Mouse (Mus musculus): Measurements from ENCODE around the gene Tdrd3.

The Tdrd3 gene

DNA sequence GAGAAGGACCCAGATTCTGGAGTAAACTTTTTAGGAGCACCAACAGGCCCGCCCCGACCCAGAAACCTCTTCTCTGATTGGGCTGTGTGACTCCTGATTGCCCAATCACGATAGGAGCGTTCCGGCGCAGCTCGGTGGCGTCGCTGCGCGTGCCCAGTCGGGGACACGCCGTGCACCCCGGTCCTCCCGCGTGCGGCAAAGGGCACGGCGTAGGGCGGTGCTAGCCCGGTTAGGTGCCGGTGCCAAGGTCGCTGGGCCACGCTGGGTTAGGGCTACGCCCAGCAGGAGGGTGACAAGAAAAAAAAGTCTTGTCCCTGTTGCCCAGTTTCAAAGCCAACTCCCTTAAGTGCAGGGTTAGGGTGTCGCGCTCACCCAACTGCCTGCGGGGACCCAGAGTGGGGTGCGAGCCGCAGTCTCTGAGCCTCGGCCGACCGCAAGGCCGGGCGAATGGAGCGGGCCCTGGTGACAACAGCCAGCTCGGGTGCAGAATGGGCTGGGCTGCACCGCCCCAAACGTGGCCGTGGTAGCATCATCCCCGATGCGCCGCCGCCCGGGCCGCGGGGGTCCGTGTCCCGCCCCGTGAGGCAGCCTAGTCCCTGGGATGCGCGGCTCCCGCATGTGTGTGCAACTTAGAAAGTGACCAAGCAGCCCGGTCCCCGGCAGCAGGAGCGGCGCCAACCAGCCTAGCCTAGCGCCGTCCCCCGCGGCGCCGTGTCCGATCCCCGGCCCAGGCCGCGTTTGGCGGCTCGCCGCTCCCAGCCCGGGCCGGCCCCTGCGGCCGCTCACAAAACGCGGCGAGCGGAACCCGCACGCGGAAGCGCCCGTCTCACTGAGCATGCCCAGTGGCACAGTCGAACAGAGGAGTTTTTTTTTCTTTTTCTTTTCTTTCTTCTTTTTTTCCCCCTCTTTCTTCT, at the start of gene Tdrd3:
Tdrd3 (plus strand) TSS at position 832 of the 914 bp plus-strand sequence.
- peak; percentile 75 for DNase-seq (ENCODE audit: low read depth, low spot score)

DNA sequence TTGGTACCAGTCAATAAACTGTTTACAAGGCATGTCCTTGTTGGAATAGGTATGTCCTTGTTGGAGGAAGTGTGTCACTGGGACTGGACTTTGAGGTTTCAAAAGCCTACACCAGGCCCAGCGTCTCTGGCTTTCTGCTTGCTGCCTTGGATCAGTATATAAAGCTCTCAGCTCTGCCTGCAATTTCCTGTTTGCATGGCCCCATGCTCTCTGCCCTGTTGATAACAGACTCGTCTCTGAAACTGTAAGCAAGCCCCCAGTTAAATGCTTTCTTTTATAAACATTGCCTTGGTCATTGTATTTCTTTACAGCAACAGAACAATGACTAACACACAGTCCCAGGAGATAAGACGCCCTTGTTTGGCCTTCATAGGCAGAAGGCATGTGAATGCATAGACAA, 49.3 kb upstream of the Tdrd3 start:
- no peak for DNase-seq (ENCODE audit: low read depth, low spot score)

DNA sequence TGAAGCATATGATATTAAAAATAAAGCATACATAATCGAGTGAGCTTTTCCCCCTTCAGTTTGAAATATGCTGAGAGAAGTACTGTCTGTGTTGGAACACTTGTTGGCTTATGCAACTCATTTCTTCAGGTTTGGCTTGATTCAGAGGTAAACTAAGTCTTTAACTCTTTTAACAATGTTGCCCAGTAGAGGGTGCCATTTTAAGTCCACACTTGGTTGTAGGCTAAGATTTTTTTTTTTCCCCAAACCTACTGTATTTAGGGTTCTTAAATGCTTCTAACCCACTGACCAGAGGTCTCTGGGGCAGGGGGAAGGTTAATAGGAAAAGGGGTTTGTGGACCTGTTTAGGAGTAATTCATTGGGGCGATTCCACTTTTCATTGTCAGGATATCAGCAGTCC, 33.4 kb upstream of the Tdrd3 start:
- no peak for DNase-seq (ENCODE audit: low read depth, low spot score)

DNA sequence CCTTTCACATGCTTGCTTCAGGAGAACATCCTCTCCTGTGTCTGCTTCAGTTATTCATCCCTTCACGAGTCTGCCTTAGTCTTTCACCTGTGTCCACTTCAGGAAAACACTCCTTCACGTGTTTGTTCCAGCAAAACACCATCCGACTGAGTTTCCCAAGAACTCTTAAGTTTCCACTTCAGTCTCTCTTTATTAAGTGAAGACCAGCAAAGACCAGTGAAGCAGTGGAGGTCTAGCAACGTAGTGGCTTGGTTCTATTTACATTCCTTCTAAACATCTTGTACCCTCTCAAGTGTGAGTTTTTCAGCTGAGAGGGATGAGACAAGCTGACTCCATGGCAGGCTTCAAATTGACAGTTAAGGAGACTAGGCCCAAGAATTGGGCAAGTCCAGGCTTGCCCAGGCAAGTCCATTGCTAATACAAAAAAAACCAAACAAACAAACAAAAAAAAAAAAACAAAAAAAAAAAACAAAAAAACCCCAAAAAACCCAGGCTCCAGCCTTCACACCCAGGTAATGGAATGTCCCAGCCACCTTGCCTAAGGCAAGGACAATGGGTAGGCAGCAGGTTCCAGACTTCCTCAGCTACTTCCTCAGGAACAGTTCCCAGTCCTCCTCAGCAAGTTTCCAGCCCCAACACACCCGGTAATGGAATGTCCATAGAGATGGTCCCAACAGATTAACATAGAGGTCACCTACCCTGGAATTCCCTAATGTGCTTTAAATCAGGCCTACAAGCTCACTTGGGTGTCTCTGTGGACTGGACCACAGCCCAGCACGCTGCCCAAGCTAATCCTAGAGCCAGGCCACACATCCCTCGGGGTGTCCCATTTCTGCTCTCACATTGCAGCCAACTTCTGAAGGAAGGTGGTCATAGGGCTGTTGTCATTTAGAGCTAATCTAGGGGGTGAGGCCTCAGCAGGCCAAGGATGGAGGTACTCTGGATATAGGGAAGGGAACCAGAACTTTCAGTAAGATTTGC, 31.9 kb upstream of the Tdrd3 start:
- DNase-seq (ENCODE audit: low read depth, low spot score): no peak

DNA sequence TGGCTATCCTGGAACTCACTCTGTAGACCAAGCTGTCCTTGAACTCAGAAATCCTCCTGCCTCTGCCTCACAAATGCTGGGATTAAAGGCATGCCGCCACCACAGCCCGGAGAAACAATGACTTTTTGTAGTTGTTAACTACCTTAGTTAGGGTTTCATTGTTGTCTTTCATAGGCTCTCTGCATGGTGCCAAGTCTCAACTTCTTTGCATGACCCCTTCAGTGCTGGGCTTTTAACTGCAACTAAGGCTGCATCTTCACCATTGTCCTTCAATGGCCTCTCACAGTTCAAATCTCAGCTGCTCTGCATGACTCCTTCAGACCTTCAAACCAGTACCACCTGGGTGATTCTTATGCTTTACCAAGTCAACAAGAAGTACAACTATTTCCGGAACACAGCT, 23.3 kb upstream of the Tdrd3 start:
- peak; percentile 26 for DNase-seq (ENCODE audit: low read depth, low spot score)

DNA sequence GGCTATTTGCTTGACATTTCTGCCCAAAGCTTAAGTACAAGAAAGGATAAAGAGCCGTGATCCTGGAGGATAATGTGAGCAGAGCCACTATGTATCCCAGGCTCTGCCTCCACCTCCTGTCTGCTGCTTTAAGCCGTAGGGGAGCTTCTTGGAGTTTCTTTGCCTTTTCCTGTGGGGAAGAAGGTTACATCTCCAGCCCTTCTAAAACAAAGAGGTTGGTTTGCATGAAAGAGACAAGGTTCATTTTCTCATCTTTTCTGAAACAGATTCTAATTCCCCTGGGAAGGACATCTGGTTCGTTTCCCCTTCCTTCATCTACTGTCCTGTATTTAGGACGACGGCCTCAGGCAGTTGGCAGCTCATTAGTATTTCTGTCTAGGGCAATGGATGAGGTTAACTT, 19.8 kb upstream of the Tdrd3 start:
- DNase-seq (ENCODE audit: low read depth, low spot score): no peak

DNA sequence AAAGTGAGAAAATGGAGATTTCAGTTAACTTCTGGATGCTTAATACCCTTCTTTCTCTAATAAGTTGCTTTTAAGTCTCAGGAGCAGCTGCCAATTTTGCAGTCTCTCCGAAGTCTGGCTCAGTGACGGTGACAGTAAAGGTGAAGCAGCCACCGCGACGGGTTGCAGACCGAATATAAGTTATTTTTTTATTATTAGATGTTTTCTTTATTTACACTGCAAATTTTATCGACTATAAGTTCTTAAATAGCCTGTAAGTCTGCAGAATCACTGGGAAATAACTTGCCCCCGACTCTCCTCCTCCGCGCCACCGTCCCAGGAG, 992 bp upstream of the Tdrd3 start:
- no peak for DNase-seq (ENCODE audit: low read depth, low spot score)

DNA sequence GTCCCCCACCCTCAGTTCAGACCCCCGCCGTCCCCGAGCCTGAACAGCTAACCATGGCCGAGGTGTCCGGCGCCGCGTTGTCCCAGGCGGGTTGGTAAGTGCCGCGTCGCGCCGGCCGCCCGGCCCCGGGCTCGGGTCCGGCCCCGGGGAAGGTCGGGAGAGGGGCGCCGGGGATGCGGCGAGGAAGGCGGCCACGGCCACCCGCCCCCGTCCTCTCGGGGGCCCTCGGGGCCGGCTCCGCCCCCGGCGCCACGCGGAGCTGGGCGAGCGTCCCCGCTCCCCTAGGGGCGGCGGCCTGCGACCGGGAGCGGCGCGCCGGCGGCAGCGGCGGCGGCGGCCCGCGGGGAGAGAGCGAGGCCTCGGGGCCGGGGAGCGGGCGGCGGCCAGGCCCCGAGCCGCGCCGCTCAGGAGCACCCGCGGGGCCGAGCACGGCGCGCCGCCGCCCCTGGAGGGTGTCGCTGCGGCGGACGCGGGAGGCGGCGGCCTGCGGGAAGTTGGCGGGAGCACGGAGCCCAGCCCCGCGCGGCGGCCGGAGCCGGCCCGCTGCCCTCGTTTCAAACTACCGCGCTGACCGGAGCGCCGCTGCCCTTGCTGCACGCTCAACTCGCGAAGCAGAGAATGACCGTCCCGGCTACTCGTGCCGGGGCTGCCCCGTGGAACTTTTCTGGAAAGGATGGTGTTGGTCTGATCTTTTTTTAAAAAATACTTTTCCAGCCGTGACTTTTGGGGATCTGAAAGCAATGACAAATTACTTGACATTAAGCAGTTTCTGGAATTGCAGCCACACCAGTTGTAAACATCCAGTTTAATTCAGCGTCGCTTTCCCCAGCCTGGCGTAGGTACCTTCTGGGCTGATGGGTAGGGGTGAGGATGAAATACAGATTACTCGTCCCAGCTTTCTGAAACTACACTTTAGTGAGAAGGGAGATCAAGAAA, 584 bp downstream of the Tdrd3 start:
- DNase-seq (ENCODE audit: low read depth, low spot score): no peak

DNA sequence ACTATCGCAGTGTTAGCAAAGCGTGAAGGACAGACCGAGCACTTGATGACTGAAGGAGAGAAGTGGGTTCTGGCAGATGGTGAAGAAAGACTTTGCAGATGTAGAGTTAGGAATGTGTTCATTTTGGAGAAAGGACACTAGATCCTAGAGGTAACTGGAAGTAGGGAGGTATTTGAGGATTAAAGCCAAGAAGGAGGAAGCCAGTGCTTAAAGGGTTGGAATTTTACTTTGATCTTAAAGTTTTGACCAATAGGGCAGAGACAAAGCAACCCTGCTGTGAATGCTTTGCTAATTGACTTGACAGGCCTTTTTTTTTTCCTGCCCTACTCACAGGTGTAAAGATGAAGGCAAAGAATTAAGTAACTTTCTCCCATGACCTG, 1.2 kb downstream of the Tdrd3 start:
- DNase-seq (ENCODE audit: low read depth, low spot score): no peak

DNA sequence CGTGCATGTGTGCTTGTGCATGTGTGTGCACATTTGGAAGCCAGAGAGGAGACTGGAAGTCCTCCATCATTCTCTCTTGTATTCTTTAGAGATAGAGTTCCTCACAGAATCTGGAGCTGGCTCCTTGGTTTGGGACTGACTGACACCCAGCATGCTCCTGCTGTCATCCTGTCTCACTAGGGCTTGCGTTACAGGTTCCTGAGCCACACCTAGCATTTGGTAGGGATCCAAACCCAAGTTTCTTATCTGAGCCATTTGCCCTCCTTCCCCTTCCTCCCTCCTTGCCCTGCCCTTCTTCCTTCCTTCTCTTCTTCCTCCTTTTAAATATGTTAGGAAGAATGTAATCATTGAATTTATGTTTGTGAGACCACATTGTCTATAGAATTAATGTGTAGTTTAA, 3.3 kb downstream of the Tdrd3 start:
- no peak for DNase-seq (ENCODE audit: low read depth, low spot score)

DNA sequence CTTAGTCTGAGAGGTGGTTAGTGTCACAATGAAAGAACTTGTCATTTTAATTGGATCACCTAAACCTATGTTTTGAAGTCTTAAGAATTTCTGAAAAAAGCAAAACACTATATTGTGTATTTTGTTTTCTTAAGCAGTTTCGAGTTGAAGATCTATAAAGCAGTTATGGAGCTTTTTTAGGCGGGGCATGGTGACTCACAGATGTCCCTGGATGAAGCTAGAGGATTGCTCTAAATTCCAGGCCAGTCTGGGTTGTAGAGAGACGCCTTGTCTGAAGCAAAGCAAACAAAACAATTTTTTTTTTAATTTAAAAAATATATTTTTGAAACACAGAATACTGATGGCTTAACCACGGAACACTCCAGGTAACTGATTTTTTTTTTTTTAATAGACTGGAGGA, 4.1 kb downstream of the Tdrd3 start:
- DNase-seq (ENCODE audit: low read depth, low spot score): no peak

DNA sequence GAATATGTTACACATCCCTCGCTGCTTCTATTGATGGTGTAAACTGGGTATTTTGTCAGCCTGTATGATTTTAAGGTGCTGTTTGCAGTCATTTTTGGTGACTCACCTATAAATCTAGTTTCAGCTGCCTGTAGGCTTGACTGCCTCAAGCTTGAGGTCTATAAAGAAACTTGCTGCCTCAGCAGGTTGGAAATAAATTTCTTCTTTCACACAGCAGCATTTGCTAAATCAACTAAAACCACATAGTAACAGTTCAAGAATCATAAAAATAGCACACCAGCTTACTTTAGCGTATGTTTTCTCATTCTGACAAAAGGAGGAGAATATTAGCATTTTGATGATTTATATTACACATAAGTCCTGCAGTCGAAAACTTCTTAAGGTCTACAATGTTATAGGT, 6.0 kb downstream of the Tdrd3 start:
- no peak for DNase-seq (ENCODE audit: low read depth, low spot score)

DNA sequence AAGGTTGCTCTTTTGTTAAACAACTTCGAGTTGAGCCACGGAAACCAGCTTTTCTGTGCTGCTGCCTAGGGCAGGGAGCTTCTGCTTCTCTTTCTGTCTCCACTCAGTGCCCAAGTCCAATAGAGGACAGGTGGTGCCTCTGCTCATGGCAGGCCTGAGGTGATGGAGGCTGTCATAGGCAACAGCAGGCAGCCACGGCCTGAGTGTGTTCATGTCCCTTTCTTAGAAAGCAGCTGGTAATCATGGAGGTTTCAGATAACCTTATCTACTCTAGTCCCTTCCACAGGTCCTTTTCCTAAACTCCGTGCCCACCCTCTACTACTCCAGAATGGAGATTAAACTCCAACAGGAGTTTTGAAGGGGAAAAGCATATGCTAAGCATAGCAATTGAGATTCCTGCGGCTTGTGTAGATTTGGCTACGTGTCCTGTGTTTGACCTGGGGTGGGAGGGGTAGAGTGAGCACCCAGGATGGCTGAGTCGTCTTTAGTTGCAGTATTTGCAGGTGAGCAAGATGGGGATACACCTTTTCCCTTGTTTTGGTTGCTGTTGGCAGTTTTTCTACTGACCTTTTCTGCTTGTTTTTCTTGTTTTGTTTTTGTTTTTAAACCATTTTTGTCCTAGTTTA, 10.0 kb downstream of the Tdrd3 start:
- DNase-seq (ENCODE audit: low read depth, low spot score): no peak

DNA sequence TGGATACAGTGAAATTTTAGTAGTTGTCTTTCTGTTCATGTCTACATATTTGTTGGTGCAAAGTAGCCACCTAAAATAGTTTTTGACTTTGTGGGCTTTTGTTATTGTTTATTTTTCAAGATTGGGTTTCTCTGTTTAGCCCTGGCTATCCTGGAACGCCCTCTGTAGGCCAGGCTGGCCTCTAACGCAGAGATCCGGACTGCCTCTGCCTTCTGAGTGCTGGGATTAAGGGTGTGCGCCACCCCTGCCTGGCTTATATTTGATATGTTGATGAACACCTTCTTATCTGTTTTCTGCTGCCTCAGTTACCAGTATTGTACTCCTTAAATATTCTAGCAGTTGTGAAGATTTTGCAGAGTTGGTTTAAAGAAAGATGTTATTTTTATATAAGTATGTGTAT, 10.6 kb downstream of the Tdrd3 start:
- DNase-seq (ENCODE audit: low read depth, low spot score): no peak

DNA sequence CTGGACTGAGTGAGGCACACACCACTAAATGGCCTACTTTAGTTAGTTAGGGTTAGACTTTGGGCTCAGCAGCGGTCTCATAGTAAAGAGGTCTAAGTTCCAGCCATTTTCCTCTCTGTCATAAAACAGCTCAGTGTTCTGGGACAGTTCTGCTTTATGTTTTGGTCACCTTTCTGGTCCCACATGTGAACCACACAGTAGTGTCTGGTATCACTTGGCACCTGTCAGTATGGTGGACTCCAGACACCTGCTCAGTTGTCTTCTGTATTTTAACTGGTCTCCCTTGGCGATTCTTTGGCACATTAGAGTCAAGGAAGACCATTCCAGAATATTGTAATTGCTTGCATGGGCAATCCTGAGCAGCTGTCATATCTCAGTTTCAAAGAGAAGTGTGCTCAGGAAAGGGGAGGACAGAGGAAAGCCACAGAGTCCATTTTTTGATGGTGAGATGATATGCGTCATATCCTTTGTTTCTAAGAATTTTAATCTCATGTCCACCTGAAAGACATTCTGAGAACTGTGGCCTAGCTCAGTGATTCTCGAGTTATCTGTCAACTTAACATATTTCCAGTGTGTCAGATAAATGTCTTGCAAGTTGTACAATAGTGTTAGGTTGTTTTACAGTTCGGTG, 11.3 kb downstream of the Tdrd3 start:
- no peak for DNase-seq (ENCODE audit: low read depth, low spot score)

DNA sequence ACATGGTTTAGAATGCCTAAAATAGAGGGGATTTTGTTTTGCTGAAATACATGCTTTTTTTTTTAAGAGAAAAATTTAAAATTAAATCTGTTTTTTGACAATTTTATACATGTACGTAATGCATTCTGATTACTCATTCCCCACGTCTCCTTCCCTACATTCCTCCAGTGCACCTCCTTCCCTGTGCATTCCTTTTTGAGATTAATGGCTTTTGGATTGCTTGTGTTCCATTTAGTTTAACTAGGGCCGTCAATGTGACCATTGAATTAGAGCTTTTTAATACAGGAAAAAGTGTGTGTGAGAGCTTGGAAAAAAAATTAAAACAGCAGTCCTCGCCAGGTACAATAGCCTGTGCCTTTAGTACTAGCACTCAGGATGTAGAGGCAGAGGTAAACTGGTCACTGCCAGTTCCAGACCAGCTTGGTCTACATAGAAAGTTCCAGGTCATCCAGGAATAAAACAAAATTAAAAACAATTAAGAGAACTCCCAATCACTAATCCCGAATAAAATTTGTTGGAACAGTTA, 17.0 kb downstream of the Tdrd3 start:
- no peak for DNase-seq (ENCODE audit: low read depth, low spot score)

DNA sequence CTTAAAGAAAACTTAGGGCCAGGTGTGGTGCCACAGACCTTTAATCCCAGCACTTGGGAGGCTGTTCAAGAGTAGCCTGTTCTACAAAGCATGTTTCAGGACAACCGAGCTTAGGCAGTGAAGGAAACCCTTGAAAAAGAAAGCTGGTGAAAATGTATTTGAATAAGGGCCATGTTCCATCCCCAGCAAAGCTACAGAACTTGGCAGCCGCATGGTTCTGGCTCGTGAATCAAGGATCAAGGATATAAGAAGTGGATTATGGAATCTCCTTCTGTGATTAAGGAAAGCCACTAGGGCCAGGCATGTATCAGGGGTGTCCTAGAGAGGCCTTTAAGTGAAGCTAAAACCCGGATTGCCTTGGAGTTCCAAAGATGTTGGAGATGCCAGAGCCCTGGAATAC, 18.9 kb downstream of the Tdrd3 start:
- DNase-seq (ENCODE audit: low read depth, low spot score): no peak

DNA sequence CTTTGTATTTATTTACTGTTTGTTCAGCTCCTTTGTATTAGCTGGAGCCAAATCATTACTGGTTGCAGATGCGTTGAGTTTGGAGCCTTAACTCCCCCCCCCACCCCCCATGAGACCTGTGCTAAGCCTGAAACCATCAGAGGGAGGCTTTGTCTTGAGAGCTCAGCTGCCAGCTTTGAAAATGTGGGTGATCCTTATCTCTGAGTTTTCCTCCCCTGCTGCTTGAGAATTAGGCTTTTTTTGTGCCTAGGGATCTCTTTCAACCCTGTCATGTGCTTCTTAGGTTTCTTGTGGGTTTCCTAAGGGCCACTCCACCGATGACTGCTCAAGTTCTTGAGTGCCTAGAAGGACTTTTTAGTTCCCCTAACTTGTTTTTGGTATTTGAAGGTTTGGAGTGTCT, 23.3 kb downstream of the Tdrd3 start:
- DNase-seq (ENCODE audit: low read depth, low spot score): no peak

DNA sequence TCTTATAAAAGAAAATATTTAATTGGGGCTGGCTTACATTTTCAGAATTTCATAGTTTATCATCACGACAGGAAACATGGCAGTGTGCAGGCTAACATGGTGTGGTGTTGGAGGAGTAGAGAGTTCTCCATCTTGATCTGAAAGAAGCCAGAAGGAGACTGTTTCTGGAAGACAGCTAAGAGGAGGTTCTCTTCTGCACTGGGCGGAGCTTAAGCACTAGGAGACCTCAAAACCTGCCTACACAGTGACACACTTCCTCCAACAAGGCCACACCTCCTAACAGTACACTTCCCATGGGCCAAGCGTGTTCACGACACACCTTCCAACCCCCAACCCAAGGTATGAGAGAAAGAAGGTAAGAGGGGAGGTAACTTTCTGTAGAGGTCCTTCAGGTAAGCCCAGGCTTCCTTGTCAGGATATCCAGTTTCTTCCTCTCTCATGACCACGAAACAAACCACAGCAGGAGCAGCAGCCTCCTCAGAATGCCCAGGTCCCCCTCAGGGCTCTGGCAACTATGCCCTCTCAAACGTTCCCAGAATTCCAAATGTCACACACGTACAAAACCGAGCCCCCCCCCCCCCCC, 30.0 kb downstream of the Tdrd3 start:
- DNase-seq (ENCODE audit: low read depth, low spot score): no peak
